Mouse (Mus musculus) lung, adult 2 months (tissue): Measurements from ENCODE around the gene Npw. TPM values are rescaled to one million over a fixed set of nuclear protein-coding genes. Genes with fewer than 3 reads are reported as not detected.
A peak's percentile ranks its signal among the peaks of the same experiment; 100 is the strongest.

Source experiments
- DNase-seq: peaks from one replicate; pipeline ENCODE4 v3.0.0; 2022
- H3K4me1 ChIP-seq: fragments of 200-500 bp; 2 replicates; pipeline ENCODE4 v1.6.1; 2011; ENCODE audit warnings: low read length; ENCODE audit not compliant: control insufficient read depth, insufficient read depth
- H3K4me3 ChIP-seq: fragments of 200-500 bp; replicated peaks from 2 replicates; pipeline ENCODE3; 2011; ENCODE audit warnings: low read depth, mild to moderate bottlenecking, control low read depth, low read length; ENCODE audit errors: extremely low read depth
- CTCF ChIP-seq: fragments of 200-500 bp; IDR thresholded peaks from 2 replicates; pipeline ENCODE4 v1.5.1; 2011; ENCODE audit warnings: mild to moderate bottlenecking, low read length, control low read depth; ENCODE audit not compliant: insufficient read depth
- POLR2A ChIP-seq: fragments of 200-500 bp; IDR thresholded peaks from 2 replicates; pipeline ENCODE4 v1.6.1; 2011; ENCODE audit warnings: low read depth, mild to moderate bottlenecking, control low read depth, low read length, borderline replicate concordance; ENCODE audit errors: extremely low read depth
- WGBS: fragments of 180-500 bp; shearing (Covaris S2); methylation state at CpG from one replicate; pipeline ENCODE4 v1.1.7; 2018; 5-methylcytosine and 5-hydroxymethylcytosine counted together
- polyA plus RNA-seq: library from polyadenylated mRNA; depleted of rRNA; stranded (reverse); fragments of >200 nt; gene quantifications from 2 replicates; pipeline ENCODE4 v1.2.3, GENCODE M21; 2012; rRNA removed

Gene Npw
- 77.9 and 131 TPM in 2 replicates for polyA plus RNA-seq

DNA sequence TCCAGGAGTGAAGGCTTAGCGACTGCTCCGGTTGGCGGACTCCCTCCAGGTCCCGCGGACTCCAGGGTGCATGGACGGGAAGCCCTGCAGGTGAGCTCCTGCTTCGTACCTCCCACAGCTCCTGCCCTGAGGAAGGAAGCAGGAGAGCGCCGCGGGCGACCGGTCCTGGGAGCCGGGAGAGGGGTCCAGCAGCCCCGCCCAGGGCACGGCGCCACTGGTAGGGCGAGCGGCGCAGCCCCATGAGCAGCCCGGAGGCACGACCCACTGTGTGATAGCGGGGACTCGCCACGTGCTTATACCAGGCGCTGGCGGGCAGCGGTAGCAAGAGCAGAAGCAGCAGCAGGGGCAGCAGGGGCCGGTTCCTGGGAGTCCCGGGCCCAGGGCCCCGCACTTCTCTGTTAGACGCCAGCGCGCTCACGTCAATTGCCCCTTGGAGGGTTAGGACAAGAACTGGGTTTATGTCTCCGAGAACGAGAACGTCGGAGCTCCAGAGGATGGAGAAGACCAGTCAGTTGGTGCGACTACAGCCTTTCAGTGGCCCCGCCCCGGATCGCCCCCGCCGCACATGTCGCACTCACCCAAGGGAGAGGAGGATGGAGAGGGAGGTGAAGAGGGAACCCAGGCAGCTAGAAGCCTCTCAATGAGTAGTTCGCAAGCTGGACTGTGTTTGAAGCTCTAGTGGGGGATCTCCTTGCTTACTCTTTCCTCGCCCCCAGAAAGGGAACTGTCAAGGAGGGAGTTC, at the start of gene Npw:
Npw (minus strand) TSS at position 441 of the 742 bp plus-strand sequence.
- Histone ChIP-seq H3K4me3 (peak within 1 kb of the TSS; percentile 40), H3K4me1 (peaks cover 4% of the 10 kb centered on the region; the same call in 1 of the 2 replicates)
- DNase-seq, result peak; percentile 59
- no peak for TF ChIP-seq CTCF
- no peak for TF ChIP-seq POLR2A
- 5% methylated on average over 47 of the region's 47 CpGs for WGBS

DNA sequence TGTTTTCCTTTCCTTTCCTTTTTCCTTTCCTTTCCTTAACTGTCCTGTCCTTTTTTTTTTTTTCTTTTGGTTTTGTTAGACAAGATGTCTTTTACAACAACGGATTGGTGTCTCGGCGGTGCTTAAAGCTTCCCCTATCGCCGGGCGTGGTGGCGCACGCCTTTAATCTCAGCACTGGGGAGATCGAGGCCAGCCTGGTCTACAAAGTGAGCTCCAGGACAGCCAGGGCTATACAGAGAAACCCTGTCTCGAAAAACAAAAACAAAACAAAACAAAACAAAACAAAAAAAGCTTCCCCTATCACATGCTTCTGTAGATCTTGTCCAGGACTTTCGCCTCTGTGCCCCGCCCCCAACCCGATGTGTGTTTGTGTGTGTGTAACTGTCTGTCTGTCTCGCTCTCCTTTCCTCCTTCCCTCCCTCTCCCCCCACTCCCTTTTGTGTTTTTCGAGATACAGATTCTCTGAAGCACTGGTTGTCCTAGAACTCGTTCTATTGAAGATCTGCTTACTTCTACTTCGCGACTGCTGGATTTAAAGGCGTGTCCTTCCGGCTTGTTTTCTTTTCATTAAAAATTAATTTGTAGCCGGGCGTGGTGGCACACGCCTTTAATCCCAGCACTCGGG, 49.7 kb upstream of the Npw start:
- DNase-seq, result no peak
- Histone ChIP-seq H3K4me1 (0 out of 2 replicates have a peak, but pooled peaks cover 2% of the 10 kb centered on the region), H3K4me3 (peak overlapping the region; percentile 87)
- no peak for TF ChIP-seq CTCF
- TF ChIP-seq POLR2A, result no peak
- 2% methylated on average over 24 of the region's 24 CpGs for WGBS

DNA sequence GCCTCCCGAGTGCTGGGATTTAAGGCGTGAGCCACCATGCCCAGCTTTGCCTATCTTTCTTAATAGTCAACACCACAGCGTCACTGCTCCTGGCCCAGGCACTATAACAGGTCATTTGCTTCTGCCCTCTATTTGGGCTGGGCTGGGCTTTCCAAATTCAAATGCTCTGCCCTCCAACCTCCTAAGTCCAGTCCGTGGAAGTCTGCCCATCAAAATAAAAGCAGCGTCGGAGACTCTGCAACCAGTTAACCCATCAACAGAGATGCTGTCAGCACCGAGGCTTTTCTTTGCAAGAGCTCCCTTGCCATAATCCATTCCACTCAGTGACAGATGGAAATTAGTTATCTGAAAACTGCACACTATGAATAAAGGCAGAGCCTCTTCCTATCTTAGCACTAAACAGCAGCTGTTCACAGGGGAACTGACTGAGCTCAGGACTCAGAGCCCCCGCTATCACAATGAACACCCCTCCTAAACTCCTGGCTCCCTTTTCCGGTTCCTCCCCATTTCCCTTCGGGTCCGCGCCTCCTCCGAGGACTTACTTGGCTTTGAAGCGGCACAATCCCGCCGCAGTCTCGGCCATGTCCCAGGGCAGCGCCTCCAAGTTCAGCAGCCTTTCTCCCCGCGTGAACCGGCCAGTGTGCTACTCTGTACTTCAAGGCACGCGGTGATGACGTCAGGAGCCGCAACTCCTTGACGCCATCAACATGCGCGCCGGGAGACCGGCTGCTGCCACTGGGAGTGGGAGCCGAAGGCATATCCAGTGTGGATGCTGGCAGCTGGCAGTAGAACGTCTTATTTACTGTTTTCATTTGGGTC, 48.9 kb upstream of the Npw start, which contains the start of gene Tbl3:
Tbl3 (minus strand) TSS at position 679 of the 819 bp plus-strand sequence.
- Histone ChIP-seq H3K4me1 (0 out of 2 replicates have a peak, but pooled peaks cover 2% of the 10 kb centered on the region), H3K4me3 (peak within 1 kb of the TSS; percentile 87)
- TF ChIP-seq CTCF (no peak), POLR2A (peak; percentile 83; the same call in 1 of the 2 replicates)
- WGBS, result 3% methylated on average over 32 of the region's 32 CpGs
- DNase-seq, result peak; percentile 94

DNA sequence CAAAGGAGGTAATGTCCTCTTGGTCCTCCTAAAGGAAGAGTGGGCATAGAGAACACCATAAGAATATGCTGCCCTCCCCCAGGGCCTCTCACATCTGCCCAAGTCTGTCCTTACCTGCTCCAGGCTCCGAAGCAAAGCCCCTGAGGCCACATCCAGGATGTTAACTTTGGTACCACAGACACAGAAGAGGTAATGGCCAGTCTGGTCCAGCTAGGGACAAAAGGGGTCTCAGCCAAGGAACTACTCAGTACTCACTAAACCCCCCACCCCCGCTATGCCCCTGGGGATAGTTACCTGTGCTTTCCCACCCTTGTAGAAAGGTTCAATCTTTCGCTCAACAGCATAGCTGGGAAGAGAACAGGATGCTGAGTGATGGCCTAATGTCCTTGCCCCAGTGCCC, 47.6 kb upstream of the Npw start:
- WGBS, result 96% methylated on average over 3 of the region's 3 CpGs
- TF ChIP-seq CTCF (no peak), POLR2A (no peak)
- Histone ChIP-seq H3K4me1 (0 out of 2 replicates have a peak, but pooled peaks cover 2% of the 10 kb centered on the region), H3K4me3 (no peak overlapping the region)
- DNase-seq, result no peak

DNA sequence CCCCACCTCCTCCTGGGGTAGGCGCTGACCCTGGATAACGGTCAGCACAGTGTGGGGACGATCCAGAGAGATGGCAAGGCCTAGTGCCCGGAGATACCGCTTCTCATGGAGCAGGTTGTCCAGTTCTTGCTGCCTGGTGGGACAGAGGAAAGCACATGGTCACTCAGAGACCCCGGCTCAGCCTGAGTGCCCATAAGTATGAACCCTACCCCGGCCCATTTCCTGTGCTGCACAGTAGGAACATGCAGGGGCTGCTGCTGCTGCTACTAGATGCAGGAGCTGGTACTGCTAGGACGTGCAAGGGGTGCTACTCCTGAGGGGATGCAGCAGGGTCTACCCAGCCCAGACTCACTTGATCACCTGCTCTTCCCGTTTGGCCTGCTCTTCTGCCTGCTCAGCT, 43.0 kb upstream of the Npw start:
- Histone ChIP-seq H3K4me1 (peaks cover 2% of the 10 kb centered on the region), H3K4me3 (no peak overlapping the region)
- DNase-seq, result no peak
- no peak for TF ChIP-seq POLR2A
- TF ChIP-seq CTCF, result no peak
- WGBS, result 87% methylated on average over 9 of the region's 9 CpGs

DNA sequence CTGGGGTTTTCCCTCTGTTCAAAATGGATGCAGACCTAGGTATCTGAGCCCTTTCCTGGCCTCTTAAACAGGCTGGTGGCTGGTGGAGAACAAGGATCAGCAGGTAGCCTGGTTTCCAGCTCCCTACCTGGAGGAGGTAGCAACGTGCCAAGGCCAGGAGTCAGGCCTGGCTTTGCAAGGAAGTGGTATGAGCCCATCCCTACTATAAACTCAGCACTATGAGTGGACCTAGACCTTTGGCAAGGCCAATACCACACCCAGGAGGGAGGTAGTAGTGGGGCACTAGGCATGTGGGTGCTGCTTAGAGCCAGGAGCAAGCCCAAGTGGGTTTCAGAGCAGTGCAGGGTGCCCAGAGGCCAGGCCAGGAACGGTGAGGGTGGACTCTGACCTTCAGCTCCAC, 41.2 kb upstream of the Npw start:
- DNase-seq, result no peak
- H3K4me3 ChIP-seq, result no peak overlapping the region
- 86% methylated on average over 2 of the region's 2 CpGs for WGBS
- peaks cover 2% of the 10 kb centered on the region for H3K4me1 ChIP-seq
- TF ChIP-seq CTCF (no peak), POLR2A (no peak)

DNA sequence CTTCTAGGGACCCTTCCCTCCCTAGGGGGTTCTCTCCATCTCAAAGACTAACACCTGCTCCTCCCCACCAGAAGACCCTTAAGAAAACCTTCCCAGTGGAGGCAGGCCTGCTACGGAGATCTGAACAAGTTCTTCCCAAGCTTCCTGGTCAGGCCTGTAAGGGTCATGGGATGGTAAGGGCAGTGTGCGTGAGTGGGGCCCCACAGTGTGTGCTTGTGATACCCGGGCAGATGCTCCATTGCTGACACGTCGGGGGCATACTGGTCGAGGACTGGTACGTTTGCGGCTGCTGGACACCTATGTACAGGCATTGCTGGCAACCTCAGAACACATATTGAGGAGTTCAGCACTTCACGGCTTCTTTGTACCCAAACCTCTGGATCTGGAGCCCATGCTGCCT, 40.5 kb upstream of the Npw start:
- WGBS, result 61% methylated on average over 9 of the region's 9 CpGs
- H3K4me1 ChIP-seq, result peaks cover 2% of the 10 kb centered on the region
- no peak overlapping the region for H3K4me3 ChIP-seq
- TF ChIP-seq CTCF, result no peak
- no peak for TF ChIP-seq POLR2A
- DNase-seq, result no peak

DNA sequence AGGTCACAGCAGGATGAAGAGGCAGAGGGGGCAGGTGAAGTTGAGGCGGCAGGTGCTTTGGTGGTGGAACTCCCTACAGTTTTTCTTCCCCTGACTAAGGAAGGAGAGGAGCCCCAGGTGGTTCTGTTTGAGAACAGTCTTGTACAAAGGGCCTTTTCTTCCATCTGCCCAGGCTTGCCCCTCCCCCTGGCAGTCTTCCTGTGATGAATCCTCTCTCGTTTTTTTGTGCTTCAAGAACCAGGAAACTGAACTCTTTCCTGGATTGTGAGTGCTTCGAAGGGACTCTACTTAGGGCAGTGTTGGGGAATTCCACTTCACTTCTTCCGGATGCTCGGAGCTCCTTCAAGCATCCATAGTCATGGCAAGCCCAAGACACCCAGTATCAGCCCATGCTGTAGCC, 39.7 kb upstream of the Npw start:
- DNase-seq, result no peak
- no peak overlapping the region for H3K4me3 ChIP-seq
- peaks cover 2% of the 10 kb centered on the region for H3K4me1 ChIP-seq
- TF ChIP-seq CTCF, result no peak
- TF ChIP-seq POLR2A, result no peak
- 11% methylated on average over 5 of the region's 5 CpGs for WGBS

DNA sequence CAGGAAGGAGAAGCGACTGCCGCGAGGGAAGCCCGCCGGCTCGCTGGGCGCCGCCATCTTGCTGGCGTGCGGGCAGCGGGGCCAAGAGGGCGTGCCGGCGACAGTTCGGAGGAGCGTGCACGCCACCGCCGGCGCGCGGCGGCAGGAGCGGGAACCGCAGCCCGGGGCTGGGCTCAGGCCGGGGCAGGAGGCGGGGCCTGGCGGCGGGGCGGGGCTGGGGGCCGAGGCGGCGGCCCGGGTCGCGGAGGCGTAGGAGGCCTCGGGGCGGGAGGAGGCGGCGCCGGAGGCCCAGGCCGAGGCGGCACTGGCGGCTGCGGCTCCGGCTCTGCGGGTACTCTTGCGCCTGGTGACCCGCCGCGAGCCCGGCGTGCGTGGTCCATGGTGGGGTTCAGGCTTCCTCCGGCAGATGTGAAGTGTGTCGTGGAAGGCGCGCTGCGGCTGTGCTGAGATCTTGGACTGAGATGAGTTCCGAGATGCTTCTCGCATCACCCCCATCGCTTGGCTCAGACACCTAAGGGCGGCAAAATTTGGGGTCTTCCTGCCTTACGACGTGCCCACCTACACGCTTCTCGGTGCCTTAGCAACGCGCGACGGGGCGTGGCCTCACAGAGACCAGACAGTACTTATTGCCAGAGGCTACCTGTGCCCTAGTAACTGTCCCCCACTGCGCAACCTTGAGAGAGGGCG, 37.9 kb upstream of the Npw start, which contains the start of the genes Gfer and Noxo1:
Gfer (minus strand) TSS at position 146 of the 687 bp plus-strand sequence.
Noxo1 (plus strand) TSS at position 224 of the 687 bp plus-strand sequence.
- 1% methylated on average over 72 of the region's 76 CpGs for WGBS
- DNase-seq, result peak; percentile 82
- peaks cover 2% of the 10 kb centered on the region for H3K4me1 ChIP-seq
- H3K4me3 ChIP-seq, result peak within 1 kb of the TSS; percentile 99
- TF ChIP-seq CTCF, result no peak
- TF ChIP-seq POLR2A, result peak; percentile 43; the same call in 1 of the 2 replicates
